Mouse (Mus musculus): ENCODE measurements at regions not wholly inside any gene's neighbourhood (a gene's known extent, or its start where the extent isn't known, plus 50 kb on each side); places are given as distances from the start of the nearest gene placed in this dataset.

GRCm38 (mm10) chr9:84863431-84863830, 449.1 kb upstream of the Gm11114 start:
- WGBS = 84% methylated on average over 5 of the region's 5 CpGs
- H3K9me3 ChIP-seq (ENCODE audit: control insufficient read depth, low read length) = no peaks in the 10 kb centered on the region
- H3K27me3 ChIP-seq (ENCODE audit: control insufficient read depth, insufficient read depth, low read length) = no peaks in the 10 kb centered on the region
- no peak for DNase-seq (ENCODE audit: low spot score)
- no peaks in the 10 kb centered on the region for H3K36me3 ChIP-seq (ENCODE audit: control insufficient read depth, insufficient read depth, low read length)
- no peak overlapping the region for H3K27ac ChIP-seq (replicated peaks; ENCODE audit: low read depth, low read length)
- ATAC-seq (ENCODE audit: insufficient number of reproducible peaks, low FRiP score, low TSS enrichment, low read depth) = no peak
- no peaks in the 10 kb centered on the region for H3K4me1 ChIP-seq (ENCODE audit: control insufficient read depth, insufficient read depth, low read length)
- H3K4me3 ChIP-seq (ENCODE audit: low read depth, low read length) = no peak overlapping the region
- H3K4me2 ChIP-seq (ENCODE audit: low read depth, severe bottlenecking) = no peak overlapping the region
- no peak overlapping the region for H3K9ac ChIP-seq (ENCODE audit: low read length)

- peak; percentile 25 for DNase-seq (ENCODE audit: low spot score)
- Histone ChIP-seq H3K27me3 (ENCODE audit: control insufficient read depth, insufficient read depth, low read length) (no peaks in the 10 kb centered on the region), H3K4me3 (ENCODE audit: low read depth, low read length) (no peak overlapping the region), H3K27ac (replicated peaks; ENCODE audit: low read depth, low read length) (no peak overlapping the region), H3K9ac (ENCODE audit: low read length) (no peak overlapping the region), H3K36me3 (ENCODE audit: control insufficient read depth, insufficient read depth, low read length) (no peaks in the 10 kb centered on the region), H3K4me1 (ENCODE audit: control insufficient read depth, insufficient read depth, low read length) (no peaks in the 10 kb centered on the region), H3K9me3 (ENCODE audit: control insufficient read depth, low read length) (no peaks in the 10 kb centered on the region), H3K4me2 (ENCODE audit: low read depth, severe bottlenecking) (no peak overlapping the region)
- 25% methylated on average over 2 of the region's 2 CpGs for WGBS
- peak; percentile 80 for ATAC-seq (ENCODE audit: insufficient number of reproducible peaks, low FRiP score, low TSS enrichment, low read depth)
Observed at GRCm38 (mm10) chr9:84894148-84894547, 418.4 kb upstream of the Gm11114 start.

GRCm38 (mm10) chr9:84896073-84896472, 416.5 kb upstream of the Gm11114 start:
- H3K27ac ChIP-seq (replicated peaks; ENCODE audit: low read depth, low read length) = no peak overlapping the region
- no peak overlapping the region for H3K4me2 ChIP-seq (ENCODE audit: low read depth, severe bottlenecking)
- no peaks in the 10 kb centered on the region for H3K27me3 ChIP-seq (ENCODE audit: control insufficient read depth, insufficient read depth, low read length)
- H3K4me3 ChIP-seq (ENCODE audit: low read depth, low read length) = no peak overlapping the region
- DNase-seq (ENCODE audit: low spot score) = no peak
- no peak for ATAC-seq (ENCODE audit: insufficient number of reproducible peaks, low FRiP score, low TSS enrichment, low read depth)
- H3K4me1 ChIP-seq (ENCODE audit: control insufficient read depth, insufficient read depth, low read length) = no peaks in the 10 kb centered on the region
- H3K9me3 ChIP-seq (ENCODE audit: control insufficient read depth, low read length) = no peaks in the 10 kb centered on the region
- 76% methylated on average over 2 of the region's 2 CpGs for WGBS
- H3K9ac ChIP-seq (ENCODE audit: low read length) = no peak overlapping the region
- no peaks in the 10 kb centered on the region for H3K36me3 ChIP-seq (ENCODE audit: control insufficient read depth, insufficient read depth, low read length)

GRCm38 (mm10) chr9:84900643-84901042, 411.9 kb upstream of the Gm11114 start:
- WGBS = 67% methylated on average over 2 of the region's 2 CpGs

GRCm38 (mm10) chr9:84906244-84906643, 406.3 kb upstream of the Gm11114 start:
- Histone ChIP-seq H3K36me3 (ENCODE audit: control insufficient read depth, insufficient read depth, low read length) (no peaks in the 10 kb centered on the region), H3K9ac (ENCODE audit: low read length) (no peak overlapping the region), H3K4me3 (ENCODE audit: low read depth, low read length) (no peak overlapping the region), H3K9me3 (ENCODE audit: control insufficient read depth, low read length) (no peaks in the 10 kb centered on the region), H3K4me1 (ENCODE audit: control insufficient read depth, insufficient read depth, low read length) (no peaks in the 10 kb centered on the region), H3K27ac (replicated peaks; ENCODE audit: low read depth, low read length) (no peak overlapping the region), H3K4me2 (ENCODE audit: low read depth, severe bottlenecking) (no peak overlapping the region), H3K27me3 (ENCODE audit: control insufficient read depth, insufficient read depth, low read length) (no peaks in the 10 kb centered on the region)
- 42% methylated on average over 3 of the region's 3 CpGs for WGBS
- ATAC-seq (ENCODE audit: insufficient number of reproducible peaks, low FRiP score, low TSS enrichment, low read depth) = no peak
- DNase-seq (ENCODE audit: low spot score) = no peak

More at GRCm38 (mm10) chr9:84900643-84901042, 411.9 kb upstream of the Gm11114 start:
- Histone ChIP-seq H3K27me3 (ENCODE audit: control insufficient read depth, insufficient read depth, low read length) (no peaks in the 10 kb centered on the region), H3K9ac (ENCODE audit: low read length) (no peak overlapping the region), H3K4me1 (ENCODE audit: control insufficient read depth, insufficient read depth, low read length) (no peaks in the 10 kb centered on the region), H3K9me3 (ENCODE audit: control insufficient read depth, low read length) (no peaks in the 10 kb centered on the region), H3K4me3 (ENCODE audit: low read depth, low read length) (no peak overlapping the region), H3K36me3 (ENCODE audit: control insufficient read depth, insufficient read depth, low read length) (no peaks in the 10 kb centered on the region), H3K27ac (replicated peaks; ENCODE audit: low read depth, low read length) (no peak overlapping the region), H3K4me2 (ENCODE audit: low read depth, severe bottlenecking) (no peak overlapping the region)
- DNase-seq (ENCODE audit: low spot score) (no peak), ATAC-seq (ENCODE audit: insufficient number of reproducible peaks, low FRiP score, low TSS enrichment, low read depth) (no peak)

- no peaks in the 10 kb centered on the region for H3K4me1 ChIP-seq (ENCODE audit: control insufficient read depth, insufficient read depth, low read length)
- ATAC-seq (ENCODE audit: insufficient number of reproducible peaks, low FRiP score, low TSS enrichment, low read depth) = no peak
- DNase-seq (ENCODE audit: low spot score) = no peak
Observed at GRCm38 (mm10) chr9:84913321-84913720, 399.3 kb upstream of the Gm11114 start.

GRCm38 (mm10) chr9:84922306-84922705, 390.3 kb upstream of the Gm11114 start:
- Histone ChIP-seq H3K4me1 (ENCODE audit: control insufficient read depth, insufficient read depth, low read length) (no peaks in the 10 kb centered on the region), H3K27ac (replicated peaks; ENCODE audit: low read depth, low read length) (no peak overlapping the region), H3K36me3 (ENCODE audit: control insufficient read depth, insufficient read depth, low read length) (no peaks in the 10 kb centered on the region), H3K9me3 (ENCODE audit: control insufficient read depth, low read length) (no peaks in the 10 kb centered on the region), H3K27me3 (ENCODE audit: control insufficient read depth, insufficient read depth, low read length) (no peaks in the 10 kb centered on the region), H3K9ac (ENCODE audit: low read length) (no peak overlapping the region), H3K4me2 (ENCODE audit: low read depth, severe bottlenecking) (no peak overlapping the region), H3K4me3 (ENCODE audit: low read depth, low read length) (no peak overlapping the region)
- DNase-seq (ENCODE audit: low spot score) = no peak
- WGBS = 82% methylated on average over 4 of the region's 4 CpGs
- ATAC-seq (ENCODE audit: insufficient number of reproducible peaks, low FRiP score, low TSS enrichment, low read depth) = no peak

More at GRCm38 (mm10) chr9:84913321-84913720, 399.3 kb upstream of the Gm11114 start:
- H3K36me3 ChIP-seq (ENCODE audit: control insufficient read depth, insufficient read depth, low read length) = no peaks in the 10 kb centered on the region
- H3K4me2 ChIP-seq (ENCODE audit: low read depth, severe bottlenecking) = no peak overlapping the region
- H3K27me3 ChIP-seq (ENCODE audit: control insufficient read depth, insufficient read depth, low read length) = no peaks in the 10 kb centered on the region
- H3K9me3 ChIP-seq (ENCODE audit: control insufficient read depth, low read length) = no peaks in the 10 kb centered on the region
- no peak overlapping the region for H3K9ac ChIP-seq (ENCODE audit: low read length)
- H3K27ac ChIP-seq (replicated peaks; ENCODE audit: low read depth, low read length) = no peak overlapping the region
- WGBS = 84% methylated on average over 1 of the region's 1 CpGs
- H3K4me3 ChIP-seq (ENCODE audit: low read depth, low read length) = no peak overlapping the region

- Histone ChIP-seq H3K9me3 (ENCODE audit: control insufficient read depth, low read length) (no peaks in the 10 kb centered on the region), H3K4me3 (ENCODE audit: low read depth, low read length) (no peak overlapping the region), H3K9ac (ENCODE audit: low read length) (no peak overlapping the region), H3K4me1 (ENCODE audit: control insufficient read depth, insufficient read depth, low read length) (no peaks in the 10 kb centered on the region), H3K36me3 (ENCODE audit: control insufficient read depth, insufficient read depth, low read length) (no peaks in the 10 kb centered on the region), H3K27ac (replicated peaks; ENCODE audit: low read depth, low read length) (no peak overlapping the region), H3K27me3 (ENCODE audit: control insufficient read depth, insufficient read depth, low read length) (no peaks in the 10 kb centered on the region), H3K4me2 (ENCODE audit: low read depth, severe bottlenecking) (no peak overlapping the region)
- ATAC-seq (ENCODE audit: insufficient number of reproducible peaks, low FRiP score, low TSS enrichment, low read depth) (no peak), DNase-seq (ENCODE audit: low spot score) (no peak)
- 78% methylated on average over 8 of the region's 8 CpGs for WGBS
Observed at GRCm38 (mm10) chr9:84923966-84924365, 388.6 kb upstream of the Gm11114 start.

- Histone ChIP-seq H3K4me3 (ENCODE audit: low read depth, low read length) (no peak overlapping the region), H3K36me3 (ENCODE audit: control insufficient read depth, insufficient read depth, low read length) (no peaks in the 10 kb centered on the region), H3K9ac (ENCODE audit: low read length) (no peak overlapping the region), H3K4me1 (ENCODE audit: control insufficient read depth, insufficient read depth, low read length) (no peaks in the 10 kb centered on the region), H3K27ac (replicated peaks; ENCODE audit: low read depth, low read length) (no peak overlapping the region), H3K4me2 (ENCODE audit: low read depth, severe bottlenecking) (no peak overlapping the region), H3K27me3 (ENCODE audit: control insufficient read depth, insufficient read depth, low read length) (no peaks in the 10 kb centered on the region), H3K9me3 (ENCODE audit: control insufficient read depth, low read length) (no peaks in the 10 kb centered on the region)
- 66% methylated on average over 2 of the region's 2 CpGs for WGBS
- DNase-seq (ENCODE audit: low spot score) (no peak), ATAC-seq (ENCODE audit: insufficient number of reproducible peaks, low FRiP score, low TSS enrichment, low read depth) (no peak)
Observed at GRCm38 (mm10) chr9:84936291-84937055, 376.1 kb upstream of the Gm11114 start.
